Mouse (Mus musculus): ENCODE measurements around the gene Helz2. TPM values are rescaled to one million over a fixed set of nuclear protein-coding genes. Genes with fewer than 3 reads are reported as not detected.

Gene Helz2
- polyA plus RNA-seq, 1 experiment from 2014 or later = 1.9 TPM

DNA sequence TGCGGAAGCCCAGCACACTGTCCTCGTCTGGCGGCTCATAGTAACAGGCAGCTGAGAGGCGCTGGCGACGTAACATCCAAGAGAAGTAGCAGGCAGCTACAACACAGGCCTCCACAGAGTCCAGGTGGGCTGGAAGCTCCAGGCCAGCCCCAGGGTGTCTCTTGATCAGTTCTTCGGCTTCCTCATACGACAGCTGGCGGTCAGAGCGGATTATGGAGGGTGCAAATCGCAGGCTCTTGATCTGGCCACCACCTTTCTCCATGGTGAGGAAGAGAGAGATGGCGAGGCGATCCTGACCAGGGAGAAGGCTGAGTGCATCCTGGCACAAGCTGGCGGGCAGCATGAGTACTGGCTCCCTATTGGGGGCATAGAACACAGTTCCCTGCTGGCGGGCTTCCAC, 8.4 kb downstream of the Helz2 start:
- H3K27ac ChIP-seq (ENCODE audit: low read length) = no peak overlapping the region
- no peaks in the 10 kb centered on the region for H3K36me3 ChIP-seq (ENCODE audit: control insufficient read depth, insufficient read depth, low read length)
- WGBS = 90% methylated on average over 15 of the region's 15 CpGs
- H3K4me3 ChIP-seq (replicated peaks; ENCODE audit: low read length) = no peak overlapping the region
- no peak for ATAC-seq (ENCODE audit: insufficient read depth, low FRiP score)
- no peaks in the 10 kb centered on the region for H3K9me3 ChIP-seq (replicated peaks; ENCODE audit: control insufficient read depth, low read length)
- H3K4me2 ChIP-seq (ENCODE audit: low read depth, low read length) = no peak overlapping the region
- no peaks in the 10 kb centered on the region for H3K27me3 ChIP-seq (ENCODE audit: control insufficient read depth, insufficient read depth, low read length)
- no peaks in the 10 kb centered on the region for H3K4me1 ChIP-seq (ENCODE audit: control insufficient read depth, insufficient read depth, low read length)
- no peak overlapping the region for H3K9ac ChIP-seq (ENCODE audit: low read length)

GRCm38 (mm10) chr2:181231171-181231570, 10.7 kb downstream of the Helz2 start:
- ATAC-seq (ENCODE audit: insufficient read depth, low FRiP score) = no peak
- H3K36me3 ChIP-seq (ENCODE audit: control insufficient read depth, insufficient read depth, low read length) = no peaks in the 10 kb centered on the region
- WGBS = 77% methylated on average over 20 of the region's 20 CpGs
- no peak overlapping the region for H3K9ac ChIP-seq (ENCODE audit: low read length)
- no peak overlapping the region for H3K4me2 ChIP-seq (ENCODE audit: low read depth, low read length)
- H3K27ac ChIP-seq (ENCODE audit: low read length) = no peak overlapping the region
- no peak overlapping the region for H3K4me3 ChIP-seq (replicated peaks; ENCODE audit: low read length)
- no peaks in the 10 kb centered on the region for H3K9me3 ChIP-seq (replicated peaks; ENCODE audit: control insufficient read depth, low read length)
- no peaks in the 10 kb centered on the region for H3K4me1 ChIP-seq (ENCODE audit: control insufficient read depth, insufficient read depth, low read length)
- no peaks in the 10 kb centered on the region for H3K27me3 ChIP-seq (ENCODE audit: control insufficient read depth, insufficient read depth, low read length)

DNA sequence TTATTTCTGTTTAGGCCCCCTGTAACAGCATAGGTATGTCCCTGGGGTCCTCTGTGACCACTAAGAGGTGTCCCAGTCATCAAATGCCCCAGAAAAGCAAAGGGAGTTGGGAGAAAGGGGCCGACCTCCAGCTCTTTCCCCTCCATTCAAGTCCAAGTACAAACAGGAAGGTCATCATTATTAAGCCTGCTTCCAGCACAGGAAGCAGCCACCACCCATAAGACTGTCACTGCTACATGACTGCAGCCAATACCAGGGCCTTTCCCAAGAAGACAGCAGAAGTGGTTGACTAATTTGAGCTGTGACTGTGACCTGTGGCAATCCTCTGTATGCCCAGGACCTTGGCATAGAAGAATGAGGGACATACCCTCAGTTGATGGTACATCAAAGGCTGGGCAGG, 13.5 kb downstream of the Helz2 start:
- no peaks in the 10 kb centered on the region for H3K9me3 ChIP-seq (replicated peaks; ENCODE audit: control insufficient read depth, low read length)
- no peak overlapping the region for H3K9ac ChIP-seq (ENCODE audit: low read length)
- H3K27me3 ChIP-seq (ENCODE audit: control insufficient read depth, insufficient read depth, low read length) = no peaks in the 10 kb centered on the region
- H3K27ac ChIP-seq (ENCODE audit: low read length) = no peak overlapping the region
- WGBS = 71% methylated on average over 1 of the region's 1 CpGs
- H3K4me2 ChIP-seq (ENCODE audit: low read depth, low read length) = no peak overlapping the region
- H3K4me3 ChIP-seq (replicated peaks; ENCODE audit: low read length) = no peak overlapping the region
- no peaks in the 10 kb centered on the region for H3K36me3 ChIP-seq (ENCODE audit: control insufficient read depth, insufficient read depth, low read length)
- H3K4me1 ChIP-seq (ENCODE audit: control insufficient read depth, insufficient read depth, low read length) = no peaks in the 10 kb centered on the region
- no peak for ATAC-seq (ENCODE audit: insufficient read depth, low FRiP score)

GRCm38 (mm10) chr2:181227122-181227521, 14.7 kb downstream of the Helz2 start:
- H3K36me3 ChIP-seq (ENCODE audit: control insufficient read depth, insufficient read depth, low read length) = no peaks in the 10 kb centered on the region
- H3K9me3 ChIP-seq (replicated peaks; ENCODE audit: control insufficient read depth, low read length) = no peaks in the 10 kb centered on the region
- no peak overlapping the region for H3K4me2 ChIP-seq (ENCODE audit: low read depth, low read length)
- H3K27me3 ChIP-seq (ENCODE audit: control insufficient read depth, insufficient read depth, low read length) = no peaks in the 10 kb centered on the region
- H3K9ac ChIP-seq (ENCODE audit: low read length) = no peak overlapping the region
- no peaks in the 10 kb centered on the region for H3K4me1 ChIP-seq (ENCODE audit: control insufficient read depth, insufficient read depth, low read length)
- H3K4me3 ChIP-seq (replicated peaks; ENCODE audit: low read length) = no peak overlapping the region
- H3K27ac ChIP-seq (ENCODE audit: low read length) = no peak overlapping the region
- ATAC-seq (ENCODE audit: insufficient read depth, low FRiP score) = no peak
- 80% methylated on average over 3 of the region's 3 CpGs for WGBS

DNA sequence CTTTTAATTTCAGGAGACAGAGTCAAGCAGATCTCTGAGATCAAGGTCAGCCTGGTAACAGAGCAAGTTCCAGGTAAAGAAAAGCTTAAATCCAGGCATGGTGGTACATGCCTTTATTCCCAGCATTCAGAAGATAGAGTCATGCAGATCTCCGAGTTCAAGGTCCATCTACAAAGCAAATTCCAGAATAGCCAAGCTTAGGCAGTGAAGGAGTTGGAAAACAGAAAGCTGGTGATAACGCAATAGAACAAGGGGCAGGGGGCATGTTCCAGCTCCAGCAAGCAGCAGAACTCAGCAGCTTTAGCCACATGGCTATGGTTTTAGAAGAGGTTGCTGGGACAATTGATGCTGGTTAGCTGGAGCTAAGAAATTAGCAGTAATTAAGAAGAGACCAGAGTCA, 16.8 kb downstream of the Helz2 start:
- no peak overlapping the region for H3K27ac ChIP-seq (ENCODE audit: low read length)
- H3K4me1 ChIP-seq (ENCODE audit: control insufficient read depth, insufficient read depth, low read length) = peaks cover 3% of the 10 kb centered on the region
- no peak overlapping the region for H3K4me2 ChIP-seq (ENCODE audit: low read depth, low read length)
- 83% methylated on average over 2 of the region's 2 CpGs for WGBS
- no peaks in the 10 kb centered on the region for H3K27me3 ChIP-seq (ENCODE audit: control insufficient read depth, insufficient read depth, low read length)
- ATAC-seq (ENCODE audit: insufficient read depth, low FRiP score) = no peak
- no peaks in the 10 kb centered on the region for H3K36me3 ChIP-seq (ENCODE audit: control insufficient read depth, insufficient read depth, low read length)
- no peak overlapping the region for H3K4me3 ChIP-seq (replicated peaks; ENCODE audit: low read length)
- no peaks in the 10 kb centered on the region for H3K9me3 ChIP-seq (replicated peaks; ENCODE audit: control insufficient read depth, low read length)
- no peak overlapping the region for H3K9ac ChIP-seq (ENCODE audit: low read length)

- WGBS = 31% methylated on average over 2 of the region's 2 CpGs
- H3K4me2 ChIP-seq (ENCODE audit: low read depth, low read length) = peak overlapping the region; percentile 58
- no peak overlapping the region; the same call in 1 of the 2 replicates for H3K27ac ChIP-seq (ENCODE audit: low read length)
- H3K27me3 ChIP-seq (ENCODE audit: control insufficient read depth, insufficient read depth, low read length) = no peaks in the 10 kb centered on the region
- peak overlapping the region; percentile 41; the same call in 1 of the 2 replicates for H3K4me3 ChIP-seq (replicated peaks; ENCODE audit: low read length)
- H3K36me3 ChIP-seq (ENCODE audit: control insufficient read depth, insufficient read depth, low read length) = no peaks in the 10 kb centered on the region
- peaks cover 12% of the 10 kb centered on the region for H3K4me1 ChIP-seq (ENCODE audit: control insufficient read depth, insufficient read depth, low read length)
- no peak for ATAC-seq (ENCODE audit: insufficient read depth, low FRiP score)
- H3K9me3 ChIP-seq (replicated peaks; ENCODE audit: control insufficient read depth, low read length) = no peaks in the 10 kb centered on the region
- H3K9ac ChIP-seq (ENCODE audit: low read length) = peak overlapping the region; percentile 58; the same call in 1 of the 2 replicates
Measured at GRCm38 (mm10) chr2:181220361-181220760, 21.5 kb downstream of the Helz2 start.

DNA sequence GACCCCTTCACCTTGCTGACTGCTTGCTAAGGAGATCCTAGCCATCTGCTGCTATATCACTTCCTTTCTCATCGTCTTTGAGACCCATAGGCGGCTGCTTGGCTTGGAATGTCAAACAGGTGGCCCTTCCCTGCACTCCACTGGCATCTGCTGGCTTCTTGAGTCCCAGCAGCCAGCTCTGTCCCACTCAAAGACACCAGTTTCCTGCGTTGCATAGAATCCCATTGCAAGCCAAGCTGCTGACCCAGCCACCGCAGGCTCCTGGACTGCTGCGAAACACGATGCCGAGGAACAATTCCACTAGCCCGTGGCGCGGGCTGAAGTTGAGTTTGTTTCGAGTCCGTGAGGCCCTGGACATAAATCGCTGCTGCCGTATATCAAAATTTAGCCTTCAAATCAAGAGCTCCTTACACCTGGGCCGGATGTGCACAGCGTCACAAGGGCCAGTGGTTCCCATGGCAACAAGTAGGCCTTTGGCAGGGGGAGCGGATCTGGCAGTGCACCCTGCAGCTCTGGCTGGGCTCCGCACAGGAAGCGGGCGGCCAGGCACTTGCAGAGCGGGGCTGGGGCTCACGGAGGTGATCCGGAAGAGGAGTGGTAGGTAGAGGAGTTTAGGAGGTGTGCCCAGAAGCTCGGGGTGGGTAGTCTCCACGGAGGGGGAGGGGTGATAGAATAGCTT, 22.1 kb downstream of the Helz2 start, which contains the start of gene Fndc11:
Gene Fndc11 (plus strand): TSS at position 476 of the 679 bp plus-strand sequence.
- no peaks in the 10 kb centered on the region for H3K36me3 ChIP-seq (ENCODE audit: control insufficient read depth, insufficient read depth, low read length)
- H3K4me3 ChIP-seq (replicated peaks; ENCODE audit: low read length) = peak within 1 kb of the TSS; percentile 41
- 2% methylated on average over 25 of the region's 25 CpGs for WGBS
- H3K27me3 ChIP-seq (ENCODE audit: control insufficient read depth, insufficient read depth, low read length) = no peaks in the 10 kb centered on the region
- peak within 1 kb of the TSS; percentile 58; the same call in 1 of the 2 replicates for H3K9ac ChIP-seq (ENCODE audit: low read length)
- no peaks in the 10 kb centered on the region for H3K9me3 ChIP-seq (replicated peaks; ENCODE audit: control insufficient read depth, low read length)
- H3K4me2 ChIP-seq (ENCODE audit: low read depth, low read length) = peak within 1 kb of the TSS; percentile 58
- peak; percentile 94 for ATAC-seq (ENCODE audit: insufficient read depth, low FRiP score)
- H3K27ac ChIP-seq (ENCODE audit: low read length) = peak within 1 kb of the TSS; percentile 66
- peaks cover 12% of the 10 kb centered on the region for H3K4me1 ChIP-seq (ENCODE audit: control insufficient read depth, insufficient read depth, low read length)

GRCm38 (mm10) chr2:181218881-181219485, 22.8 kb downstream of the Helz2 start:
- H3K36me3 ChIP-seq (ENCODE audit: control insufficient read depth, insufficient read depth, low read length) = no peaks in the 10 kb centered on the region
- ATAC-seq (ENCODE audit: insufficient read depth, low FRiP score) = no peak
- H3K27me3 ChIP-seq (ENCODE audit: control insufficient read depth, insufficient read depth, low read length) = no peaks in the 10 kb centered on the region
- WGBS = 61% methylated on average over 5 of the region's 5 CpGs
- H3K4me3 ChIP-seq (replicated peaks; ENCODE audit: low read length) = no peak overlapping the region
- H3K9ac ChIP-seq (ENCODE audit: low read length) = no peak overlapping the region
- no peak overlapping the region for H3K27ac ChIP-seq (ENCODE audit: low read length)
- H3K4me1 ChIP-seq (ENCODE audit: control insufficient read depth, insufficient read depth, low read length) = peaks cover 12% of the 10 kb centered on the region
- H3K9me3 ChIP-seq (replicated peaks; ENCODE audit: control insufficient read depth, low read length) = no peaks in the 10 kb centered on the region
- no peak overlapping the region for H3K4me2 ChIP-seq (ENCODE audit: low read depth, low read length)

- WGBS = 80% methylated on average over 6 of the region's 6 CpGs
- ATAC-seq (ENCODE audit: insufficient read depth, low FRiP score) = no peak
Measured at GRCm38 (mm10) chr2:181216037-181216436, 25.8 kb downstream of the Helz2 start.

More at GRCm38 (mm10) chr2:181216037-181216436, 25.8 kb downstream of the Helz2 start:
- Histone ChIP-seq H3K36me3 (ENCODE audit: control insufficient read depth, insufficient read depth, low read length) (no peaks in the 10 kb centered on the region), H3K4me2 (ENCODE audit: low read depth, low read length) (no peak overlapping the region), H3K9me3 (replicated peaks; ENCODE audit: control insufficient read depth, low read length) (no peaks in the 10 kb centered on the region), H3K4me1 (ENCODE audit: control insufficient read depth, insufficient read depth, low read length) (peaks cover 19% of the 10 kb centered on the region), H3K9ac (ENCODE audit: low read length) (no peak overlapping the region), H3K27me3 (ENCODE audit: control insufficient read depth, insufficient read depth, low read length) (peaks cover 19% of the 10 kb centered on the region), H3K4me3 (replicated peaks; ENCODE audit: low read length) (no peak overlapping the region), H3K27ac (ENCODE audit: low read length) (no peak overlapping the region)
